Mouse (Mus musculus) adrenal gland, postnatal 25 days (tissue): Measurements from ENCODE around the gene Ppp2r2d. TPM values are rescaled to one million over a fixed set of nuclear protein-coding genes. Genes with fewer than 3 reads are reported as not detected.

Experiments
- DNase-seq: peaks from one replicate; pipeline ENCODE4 v3.0.0; 2021; ENCODE audit warnings: mixed read lengths
- long read RNA-seq: library from polyadenylated mRNA; stranded (forward); transcript quantifications from one replicate; pipeline ENCODE4 v2.0.0, GENCODE M21; 2021
- total RNA-seq: library from RNA; stranded (reverse); gene quantifications from 2 replicates; pipeline ENCODE4 v1.2.3, GENCODE M21; 2021

Ppp2r2d gene
- total RNA-seq = 66.1 and 74.6 TPM in 2 replicates
- long read RNA-seq, transcript Ppp2r2d-207 (8 exons, 1,938 nt) = minor isoform, 8 of 69 reads
- long read RNA-seq, transcript Ppp2r2d-201 (9 exons, 2,081 nt) = major isoform, 41 of 69 reads
- long read RNA-seq, partial matches to known transcripts = 5 of 69 reads
- long read RNA-seq, other reads (novel, unspliced or antisense) = 14 of 69 reads

GRCm38 (mm10) chr7:138845544-138846391 lies at the start of gene Ppp2r2d, which contains the start of gene Mapk1ip1:
Gene Ppp2r2d (plus strand): TSS chr7:138846079.
Gene Mapk1ip1 (minus strand): TSS chr7:138846273.
- DNase-seq = peak; percentile 98

- no peak for DNase-seq
Observed at GRCm38 (mm10) chr7:138803386-138803785, 42.5 kb upstream of the Ppp2r2d start.

DNA sequence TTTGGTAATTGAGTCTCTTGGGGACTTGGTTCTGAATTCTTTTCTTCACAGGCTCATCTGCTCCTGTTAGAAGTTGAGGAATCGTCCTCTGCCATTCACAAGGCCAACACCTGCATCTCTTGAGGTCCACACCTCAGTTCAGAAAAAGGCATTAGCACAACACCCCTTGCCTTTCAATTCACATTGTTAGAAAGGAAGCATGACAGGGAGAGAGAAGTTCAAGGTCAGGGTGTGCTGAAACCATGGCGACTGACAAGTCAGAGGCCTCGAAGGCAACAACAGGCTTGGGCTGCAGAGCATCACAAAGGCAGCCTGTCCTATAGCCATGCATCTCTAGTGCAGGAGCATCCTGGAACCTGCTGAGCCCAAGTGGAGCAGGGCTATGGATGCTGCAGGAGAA lies 38.7 kb upstream of the Ppp2r2d start:
- DNase-seq = no peak

DNA sequence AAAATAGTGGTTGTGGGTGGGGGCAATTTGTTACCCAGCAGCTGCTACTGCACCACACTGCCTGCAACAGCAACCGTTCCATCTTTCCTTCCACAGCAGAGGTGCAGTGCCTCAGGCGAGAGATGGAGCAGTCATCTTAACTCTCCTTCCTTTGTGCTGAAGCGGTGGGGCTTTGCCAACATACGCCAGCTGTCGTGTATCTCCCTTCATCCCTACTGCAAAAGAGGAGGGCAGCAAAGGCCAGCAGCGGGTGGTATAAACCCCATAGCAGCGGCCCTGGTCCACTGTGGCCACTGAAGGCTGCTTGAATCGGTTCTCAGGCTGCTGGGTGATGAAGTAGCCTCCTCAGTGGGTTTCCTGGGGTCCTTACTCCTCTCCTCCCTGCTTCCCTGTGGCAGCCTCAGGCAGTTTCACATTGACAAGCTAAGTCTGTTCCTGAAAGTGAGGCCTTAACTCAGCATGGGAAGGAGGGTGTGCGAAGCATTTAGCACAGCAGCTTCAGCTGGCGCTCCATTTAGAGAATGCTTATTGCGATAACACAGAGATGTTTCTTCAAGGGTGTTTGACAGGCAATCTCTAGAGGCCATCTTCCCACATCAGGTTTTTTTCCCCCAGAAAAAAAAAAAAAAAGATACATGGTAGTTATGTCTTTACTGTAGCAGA lies 32.5 kb upstream of the Ppp2r2d start:
- DNase-seq = no peak

DNA sequence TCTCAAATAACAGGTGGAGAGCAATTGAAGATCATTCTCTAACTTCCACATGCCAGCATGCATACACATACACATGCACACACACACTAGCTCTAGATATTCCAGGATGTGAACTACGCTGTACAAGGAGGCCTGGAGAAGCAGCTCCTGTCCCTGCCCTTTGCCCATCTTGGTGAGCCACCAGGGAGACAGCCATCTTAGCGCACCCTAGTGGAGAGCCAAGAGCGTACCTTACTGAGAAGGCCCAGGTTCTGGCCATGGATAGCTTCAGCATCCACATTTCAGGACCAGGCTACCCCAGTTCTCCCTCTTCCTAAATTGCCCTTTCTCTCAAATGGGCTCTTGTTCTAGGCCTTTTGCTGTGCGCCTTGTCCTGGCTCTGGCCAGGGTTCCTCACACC lies 27.6 kb upstream of the Ppp2r2d start:
- no peak for DNase-seq

DNA sequence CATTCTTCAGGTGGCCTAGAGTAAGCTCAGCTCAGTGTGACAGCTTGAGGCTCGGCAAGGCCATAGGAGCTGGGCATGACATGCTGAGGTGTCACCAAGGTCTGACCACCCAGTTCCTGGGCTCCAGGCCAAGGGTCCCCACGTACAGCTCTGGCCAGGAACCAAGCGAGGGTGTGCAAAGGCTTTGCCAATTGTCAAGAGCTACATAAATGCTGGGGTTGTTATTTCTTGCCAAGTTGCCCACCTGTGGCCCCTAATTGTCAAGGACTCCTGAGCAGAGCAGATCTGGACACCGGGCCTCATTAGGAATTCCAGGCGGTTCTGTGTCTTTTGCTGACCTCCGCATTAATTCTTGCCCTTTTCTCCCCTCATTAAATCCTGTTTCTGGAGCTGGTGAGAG lies 21.5 kb upstream of the Ppp2r2d start:
- no peak for DNase-seq

DNA sequence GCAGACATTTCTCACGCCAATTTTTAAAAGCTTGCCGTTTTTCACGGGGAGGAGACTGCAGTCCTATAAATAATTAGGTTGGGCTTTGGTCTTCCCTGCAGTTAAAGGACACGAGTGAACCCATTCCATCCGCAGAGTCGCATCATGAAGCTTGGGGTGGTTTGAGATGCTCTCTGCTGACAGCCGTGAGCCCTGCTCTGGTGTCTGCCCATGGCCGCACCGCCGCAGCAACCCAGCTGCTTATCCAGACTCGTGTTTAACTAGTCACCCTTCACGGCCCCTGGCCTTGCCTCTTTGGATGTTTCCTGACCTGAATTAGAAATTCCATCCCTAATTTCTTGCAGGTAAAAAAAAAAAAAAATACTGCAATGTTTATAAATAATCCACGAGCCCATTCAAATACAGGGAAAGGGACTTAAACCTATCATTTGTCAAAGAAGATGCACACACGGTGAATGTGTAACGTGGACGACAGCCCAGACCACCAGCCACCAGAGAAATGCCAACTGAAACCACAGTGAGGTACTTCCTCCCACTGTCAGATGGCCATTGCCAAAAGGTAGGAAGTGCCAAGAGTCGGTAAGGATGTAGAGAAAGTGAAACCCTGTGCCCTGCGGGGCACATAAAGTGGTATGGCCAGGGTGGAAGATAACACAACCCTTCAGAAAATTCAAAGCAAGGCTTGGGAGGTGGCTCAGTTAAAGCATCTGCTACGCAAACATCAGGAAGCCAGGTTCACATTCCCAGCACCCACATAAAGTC lies 20.7 kb upstream of the Ppp2r2d start:
- no peak for DNase-seq

- peak; percentile 81 for DNase-seq
Observed at GRCm38 (mm10) chr7:138827812-138828211, 18.1 kb upstream of the Ppp2r2d start.

- DNase-seq = no peak
Observed at GRCm38 (mm10) chr7:138835028-138835427, 10.9 kb upstream of the Ppp2r2d start.

DNA sequence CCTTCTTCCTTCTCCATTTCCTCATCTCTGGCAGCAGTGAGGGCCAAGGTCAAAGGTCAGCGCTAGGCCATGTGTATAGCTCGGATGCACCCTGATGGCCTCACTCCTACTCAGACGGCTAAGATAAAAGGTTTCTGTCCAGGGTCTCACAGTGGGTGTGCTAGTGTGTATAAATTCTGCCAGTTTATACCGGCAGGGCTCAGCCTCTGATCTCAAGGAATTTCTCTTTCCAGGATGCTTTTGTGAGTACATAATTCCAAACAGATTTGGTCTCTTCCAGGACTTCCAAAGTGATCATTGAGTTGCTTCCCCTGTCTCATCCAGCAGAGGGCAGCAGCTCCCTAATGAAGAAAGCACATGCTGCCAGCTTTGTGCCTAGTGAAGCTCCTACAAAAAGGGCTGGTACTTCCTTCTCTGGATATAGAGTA lies 5.3 kb upstream of the Ppp2r2d start:
- DNase-seq = peak; percentile 75

DNA sequence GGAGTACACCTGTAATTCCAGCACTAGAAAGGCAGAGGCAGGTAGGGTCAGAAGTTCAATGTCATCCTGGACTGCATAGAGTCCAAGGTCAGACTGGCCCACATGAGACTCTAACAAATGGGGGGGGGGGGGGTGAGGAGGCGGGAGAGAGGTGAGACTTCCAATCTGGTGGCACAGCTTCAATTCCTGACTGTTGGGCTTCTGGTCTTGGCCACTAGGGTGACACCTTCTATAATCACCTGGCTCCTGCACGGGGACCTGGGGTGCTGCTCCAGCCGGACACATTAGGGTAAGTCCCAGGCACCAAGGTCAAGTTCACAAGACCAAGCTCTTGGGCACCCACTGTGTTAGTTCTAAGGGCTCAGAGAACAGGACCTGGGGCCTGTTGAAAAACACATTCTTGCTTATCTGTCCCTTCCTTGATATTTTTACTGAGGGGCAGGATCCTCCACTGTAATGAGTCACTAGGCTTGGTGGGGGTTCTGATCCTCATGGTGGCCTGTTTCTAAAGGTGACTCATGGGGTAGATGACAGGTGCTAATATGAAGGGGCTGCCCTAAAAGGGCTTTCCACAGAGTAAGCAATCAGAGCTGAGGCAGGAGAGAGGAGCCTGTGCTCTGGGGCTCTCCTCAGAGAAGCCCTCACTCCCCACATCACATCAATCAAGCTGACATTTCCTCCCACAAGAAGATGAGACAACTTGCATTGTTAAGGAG lies 4.3 kb upstream of the Ppp2r2d start:
- no peak for DNase-seq

DNA sequence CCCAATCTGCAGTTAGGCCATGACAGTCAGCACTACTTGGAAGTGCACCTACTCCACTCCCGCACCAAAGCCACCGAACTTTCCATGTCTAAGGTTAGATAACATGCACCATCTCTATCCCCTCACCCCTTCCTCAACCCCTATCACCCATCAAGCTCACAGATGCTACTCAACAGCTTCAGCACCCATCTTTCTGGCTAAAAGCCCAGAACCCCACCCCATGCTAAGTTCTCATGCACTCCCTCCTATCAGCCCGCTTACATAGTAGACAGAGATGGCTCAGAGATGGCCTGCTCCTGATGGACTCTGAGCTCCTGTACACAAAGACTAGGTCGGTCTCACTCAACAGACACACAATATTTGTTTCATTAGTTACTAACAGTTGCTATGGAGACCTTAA lies 2.5 kb upstream of the Ppp2r2d start:
- DNase-seq = no peak

DNA sequence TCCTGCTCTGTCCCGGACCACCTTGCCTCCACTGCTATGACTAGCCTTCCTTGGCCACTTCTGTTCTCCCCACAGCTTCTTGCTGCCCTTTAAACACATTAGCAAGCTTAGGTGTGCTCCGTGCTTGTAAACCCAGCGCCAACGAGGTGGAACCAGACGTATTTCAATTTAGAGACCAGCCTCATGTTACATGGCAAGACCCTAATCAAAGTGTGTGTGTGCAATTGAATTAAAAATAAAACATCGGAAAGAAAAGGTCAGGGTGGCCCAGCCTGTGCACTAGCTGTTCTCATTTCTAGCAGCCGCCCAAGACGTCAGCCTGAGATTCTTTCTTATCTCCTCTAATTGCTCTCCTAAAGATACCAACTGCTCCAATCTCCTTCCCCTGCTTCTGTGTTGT lies 768 bp upstream of the Ppp2r2d start:
- DNase-seq = no peak

- DNase-seq = no peak
Observed at GRCm38 (mm10) chr7:138846502-138846991, 668 bp downstream of the Ppp2r2d start.

- DNase-seq = no peak
Observed at GRCm38 (mm10) chr7:138847316-138848027, 1.6 kb downstream of the Ppp2r2d start.

DNA sequence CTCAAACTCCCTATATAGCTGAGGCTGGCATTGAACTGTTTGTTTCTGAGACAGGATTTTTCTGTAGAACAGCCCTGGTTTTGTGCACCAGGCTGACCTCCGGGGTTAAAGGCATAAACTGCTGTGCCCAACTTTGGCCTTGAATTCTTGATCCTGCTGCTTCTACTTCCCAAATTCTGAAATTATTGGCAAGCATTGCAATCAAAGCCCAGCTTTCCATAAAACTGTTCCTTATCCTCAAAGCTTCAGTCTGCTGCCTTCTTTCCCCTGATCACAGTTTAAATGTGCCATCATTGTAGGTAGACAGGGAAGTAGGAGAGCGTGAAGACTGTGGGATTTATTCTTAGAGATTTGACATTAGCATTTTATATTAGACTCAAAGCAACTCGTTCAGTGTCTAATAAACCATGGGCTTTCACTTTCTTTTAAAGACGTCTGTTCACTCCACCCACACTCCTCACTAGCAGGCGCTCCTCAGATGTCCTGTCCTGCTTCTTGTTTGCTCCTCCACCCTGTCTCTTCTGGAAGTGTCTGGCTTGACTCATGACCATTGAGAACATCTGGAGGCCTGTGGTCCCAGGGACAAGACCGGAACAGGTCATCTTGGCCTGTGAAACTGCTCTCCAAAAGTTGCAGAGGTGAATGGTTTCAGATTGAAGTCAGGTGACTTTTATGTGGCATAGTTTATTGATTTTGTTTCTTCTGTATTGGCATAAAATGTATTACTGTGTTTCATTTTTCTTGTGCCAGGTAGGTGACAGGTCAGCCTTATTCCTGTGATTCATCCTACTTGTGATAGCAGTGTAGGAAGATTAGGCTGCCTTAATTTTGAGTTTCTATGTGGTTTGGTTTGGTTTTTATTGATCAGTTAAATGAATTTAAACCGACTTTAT lies 2.4 kb downstream of the Ppp2r2d start:
- DNase-seq = no peak

- no peak for DNase-seq
Observed at GRCm38 (mm10) chr7:138850083-138850482, 4.2 kb downstream of the Ppp2r2d start.

DNA sequence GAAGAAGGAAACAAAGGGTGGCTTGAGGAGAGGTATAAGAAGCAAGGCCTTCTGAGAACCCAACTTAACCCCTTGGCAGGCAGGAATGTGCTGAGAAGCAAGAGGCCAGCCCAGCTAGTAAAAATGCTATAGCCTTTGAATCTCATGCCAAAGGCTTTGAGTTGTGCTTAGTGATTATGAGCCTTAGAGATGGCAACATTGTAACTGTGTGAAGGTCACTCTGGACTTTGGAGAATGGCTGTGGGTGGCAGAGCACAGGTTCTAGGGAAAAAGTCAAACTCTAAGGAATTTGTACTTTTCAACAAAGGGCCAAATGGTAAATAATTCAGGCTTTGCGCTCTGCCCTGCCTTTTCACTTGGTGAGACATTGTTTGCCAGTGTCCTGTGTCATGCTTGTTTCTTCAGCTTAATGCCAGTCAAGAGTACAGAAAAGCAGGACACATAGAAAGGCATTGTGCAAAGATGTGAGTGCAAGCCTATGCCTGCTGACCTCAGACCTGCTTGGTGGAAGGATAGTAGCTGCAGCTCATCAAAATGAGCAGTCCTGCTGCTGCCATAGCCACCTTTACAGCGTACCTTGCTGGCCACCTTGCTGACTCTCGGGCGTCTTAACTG lies 7.6 kb downstream of the Ppp2r2d start:
- DNase-seq = no peak

GRCm38 (mm10) chr7:138854201-138854600 lies 8.3 kb downstream of the Ppp2r2d start:
- DNase-seq = no peak
